Mouse (Mus musculus): ENCODE results near the gene Eif3a.
A peak's percentile ranks its signal among the peaks of the same experiment; 100 is the strongest.

Eif3a gene

GRCm38 (mm10) chr19:60758896-60759835 is 31.3 kb downstream of the Eif3a start:
- no peak for DNase-seq

- no peak for DNase-seq
These were observed 33.2 kb downstream of the Eif3a start for GRCm38 (mm10) chr19:60757099-60757785.

GRCm38 (mm10) chr19:60756192-60757098 is 34.0 kb downstream of the Eif3a start:
- DNase-seq: peak; percentile 50

GRCm38 (mm10) chr19:60755438-60756191 is 34.8 kb downstream of the Eif3a start, which contains the start of gene Nanos1:
TSS of gene Nanos1 (plus strand) at chr19:60755987.
- peak; percentile 93 for DNase-seq

DNA sequence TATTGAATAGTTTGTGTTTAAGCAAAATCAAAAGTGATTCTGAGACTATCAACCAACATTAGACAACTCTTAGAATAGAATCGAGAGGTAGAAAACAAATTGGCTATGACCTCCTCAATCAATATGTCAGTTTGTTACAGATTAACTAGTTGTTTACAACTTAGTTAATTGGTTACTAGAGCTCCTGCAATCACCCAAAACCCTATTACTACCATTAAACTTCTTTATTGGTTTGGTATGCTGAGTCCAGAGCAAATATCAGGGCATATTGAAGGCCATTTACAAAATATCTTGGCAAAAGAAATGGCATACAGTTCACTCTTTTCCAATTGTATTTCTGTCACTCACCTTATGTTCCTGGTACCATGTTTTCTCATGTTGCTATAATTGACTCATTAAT is 42.7 kb downstream of the Eif3a start:
- DNase-seq: no peak

- DNase-seq: no peak
These were observed 46.5 kb downstream of the Eif3a start for GRCm38 (mm10) chr19:60743767-60744547.

- DNase-seq: no peak
These were observed 49.9 kb downstream of the Eif3a start for GRCm38 (mm10) chr19:60740560-60740959.

DNA sequence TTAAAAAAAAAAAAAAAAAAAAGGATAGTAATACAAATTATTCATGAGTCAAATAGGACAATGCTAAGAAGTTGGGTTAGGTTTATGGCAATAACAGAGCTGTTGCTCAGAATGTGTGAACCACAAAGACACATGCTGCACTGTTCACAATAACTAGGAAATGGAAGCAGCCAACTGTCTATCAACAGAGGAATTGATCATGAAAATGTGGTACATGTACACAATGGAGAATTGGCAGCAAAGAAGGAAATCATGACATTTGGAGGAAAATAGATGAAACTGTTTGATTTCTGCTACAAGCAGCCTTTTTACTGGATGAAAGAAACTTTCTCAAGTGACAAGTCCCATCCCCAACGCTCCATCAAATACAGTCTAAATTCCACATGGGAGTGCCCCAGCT is 58.5 kb downstream of the Eif3a start:
- no peak for DNase-seq

- no peak for DNase-seq
These were observed 59.2 kb downstream of the Eif3a start for GRCm38 (mm10) chr19:60731299-60731698.

DNA sequence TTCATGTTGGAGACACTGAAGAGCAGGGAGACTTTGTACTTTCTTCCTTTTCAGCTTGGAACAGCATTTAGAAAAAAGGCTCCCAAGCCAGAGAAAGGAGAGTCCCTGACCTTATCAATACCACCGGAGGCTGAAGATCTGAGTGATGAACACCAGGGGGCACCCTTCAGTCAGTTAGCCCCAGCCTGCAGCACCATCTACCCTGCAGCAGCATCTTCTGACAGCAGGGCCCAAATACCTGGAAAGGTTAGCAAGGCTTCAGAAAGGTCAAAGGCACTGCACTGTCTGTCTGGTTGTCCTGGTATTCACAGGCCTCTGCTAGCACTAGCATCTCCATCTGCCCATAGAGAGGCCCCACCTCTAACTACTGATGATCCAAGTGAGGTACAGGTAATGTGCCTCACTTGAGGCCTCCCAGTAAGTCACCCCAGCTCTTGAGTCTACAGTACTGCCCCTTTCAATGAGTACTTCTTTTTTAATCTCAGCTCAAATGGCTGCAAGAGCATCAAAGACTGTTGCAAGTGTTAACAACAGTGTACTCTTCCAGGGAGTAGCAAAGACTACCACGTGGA is 60.1 kb downstream of the Eif3a start:
- peak; percentile 40 for DNase-seq

DNA sequence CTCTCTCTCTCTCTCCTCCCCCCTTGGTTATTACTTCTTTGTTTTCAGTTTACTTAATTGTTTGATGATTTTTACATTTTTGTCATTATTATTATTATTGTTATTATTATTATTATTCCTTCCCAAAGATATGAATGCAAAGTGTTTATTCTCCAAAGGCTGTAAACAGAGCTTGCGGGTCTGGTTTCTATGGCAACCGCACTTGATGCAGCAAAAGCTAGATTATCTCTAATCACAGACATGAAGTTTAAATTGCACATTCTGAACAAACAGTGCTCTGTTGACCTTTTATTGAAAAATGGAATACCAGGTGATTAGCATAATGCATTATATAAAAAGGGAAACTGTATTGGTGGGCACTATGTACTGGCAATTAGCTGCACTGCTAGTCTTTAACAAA is 74.1 kb downstream of the Eif3a start:
- DNase-seq: no peak

- DNase-seq: no peak
These were observed 77.9 kb downstream of the Eif3a start for GRCm38 (mm10) chr19:60712577-60712976.

All from kidney, postnatal 10 days (tissue).